Mouse (Mus musculus) thymus, postnatal 25 days (tissue): ENCODE measurements around the gene Prkce.

Source experiments
- DNase-seq: peaks from one replicate; pipeline ENCODE4 v3.0.0; 2022

Prkce gene

GRCm38 (mm10) chr17:86592991-86593586 lies 425.5 kb downstream of the Prkce start:
- DNase-seq, result no peak

GRCm38 (mm10) chr17:86595526-86595925 lies 427.9 kb downstream of the Prkce start:
- DNase-seq, result no peak

- no peak for DNase-seq
Measured at GRCm38 (mm10) chr17:86601116-86601515, 433.5 kb downstream of the Prkce start.

GRCm38 (mm10) chr17:86601901-86602300 lies 434.3 kb downstream of the Prkce start:
- DNase-seq, result no peak

- DNase-seq, result no peak
Measured at GRCm38 (mm10) chr17:86603848-86604444, 436.4 kb downstream of the Prkce start.

- DNase-seq, result no peak
Measured at GRCm38 (mm10) chr17:86607981-86608380, 440.4 kb downstream of the Prkce start.

GRCm38 (mm10) chr17:86610271-86610969 lies 442.8 kb downstream of the Prkce start:
- no peak for DNase-seq

- no peak for DNase-seq
Measured at GRCm38 (mm10) chr17:86611772-86612171, 444.2 kb downstream of the Prkce start.

- no peak for DNase-seq
Measured at GRCm38 (mm10) chr17:86615592-86616291, 448.2 kb downstream of the Prkce start.

GRCm38 (mm10) chr17:86617570-86618237 lies 450.1 kb downstream of the Prkce start:
- DNase-seq, result no peak

GRCm38 (mm10) chr17:86618431-86618861 lies 450.9 kb downstream of the Prkce start:
- no peak for DNase-seq

- DNase-seq, result no peak
Measured at GRCm38 (mm10) chr17:86622862-86623261, 455.3 kb downstream of the Prkce start.

GRCm38 (mm10) chr17:86626523-86626922 lies 458.9 kb downstream of the Prkce start:
- no peak for DNase-seq

- DNase-seq, result no peak
Measured at GRCm38 (mm10) chr17:86633131-86633530, 465.5 kb downstream of the Prkce start.

- no peak for DNase-seq
Measured at GRCm38 (mm10) chr17:86637311-86637710, 469.7 kb downstream of the Prkce start.

GRCm38 (mm10) chr17:86639279-86639678 lies 471.7 kb downstream of the Prkce start:
- no peak for DNase-seq

- DNase-seq, result no peak
Measured at GRCm38 (mm10) chr17:86647226-86647625, 479.6 kb downstream of the Prkce start.

- no peak for DNase-seq
Measured at GRCm38 (mm10) chr17:86648856-86649435, 481.4 kb downstream of the Prkce start.

GRCm38 (mm10) chr17:86650241-86650640 lies 482.7 kb downstream of the Prkce start:
- DNase-seq, result no peak

GRCm38 (mm10) chr17:86651091-86651490 lies 483.5 kb downstream of the Prkce start:
- DNase-seq, result no peak

GRCm38 (mm10) chr17:86652751-86653150 lies 485.2 kb downstream of the Prkce start:
- DNase-seq, result no peak

GRCm38 (mm10) chr17:86656369-86656768 lies 488.8 kb downstream of the Prkce start:
- no peak for DNase-seq

GRCm38 (mm10) chr17:86662301-86662700 lies 494.7 kb downstream of the Prkce start:
- no peak for DNase-seq
